Mouse (Mus musculus): ENCODE data around the gene Gtf2h4. TPM values are rescaled to one million over a fixed set of nuclear protein-coding genes. Genes with fewer than 3 reads are reported as not detected.

Gtf2h4 gene
- 10 to 100 TPM; 13.8 to 18.2 TPM for total RNA-seq (2023)

GRCm38 (mm10) chr17:35673416-35674035 is at the start of gene Gtf2h4:
Gene Gtf2h4, minus strand, starts transcription at chr17:35673739.

GRCm38 (mm10) chr17:35704621-35705464 is 31.3 kb upstream of the Gtf2h4 start, which contains the start of gene Ddr1:
Gene Ddr1, minus strand, starts transcription at chr17:35704621.

GRCm38 (mm10) chr17:35667334-35668065 is 6.0 kb downstream of the Gtf2h4 start, which contains the start of gene Vars2:
Gene Vars2, minus strand, starts transcription at chr17:35667592.

GRCm38 (mm10) chr17:35643609-35644236 is 29.8 kb downstream of the Gtf2h4 start, which contains the start of gene Mucl3:
Gene Mucl3, minus strand, starts transcription at chr17:35643695.

GRCm38 (mm10) chr17:35626537-35626936 is 47.0 kb downstream of the Gtf2h4 start, which contains the start of gene Gm9573:
Gene Gm9573, minus strand, starts transcription at chr17:35626637.

Other genes starting within 250 kb of the Gtf2h4 start
- 100 to 1,000 TPM; 203 to 218 TPM for gene H2-Q6, start 248.9 kb downstream of the Gtf2h4 start, total RNA-seq (2023)
- 100 to 1,000 TPM; 546 to 576 TPM for gene H2-Q7, start 234.6 kb downstream of the Gtf2h4 start, total RNA-seq (2023)
- gene H2-Q10, start 203.7 kb downstream of the Gtf2h4 start, total RNA-seq (2023): 10 to 100 TPM; 83.5 to 96.7 TPM
- gene Pou5f1, start 167.7 kb downstream of the Gtf2h4 start, total RNA-seq (2023): 1 to 10 TPM in 1 of 2 experiments, not detected in 1; 1.1 TPM
- gene Tcf19, start 156.9 kb downstream of the Gtf2h4 start, total RNA-seq (2023): 10 to 100 TPM in 1 of 2 experiments, 1 to 10 TPM in 1; 9.7 to 14.6 TPM
- gene Cchcr1, start 156.6 kb downstream of the Gtf2h4 start, total RNA-seq (2023): 10 to 100 TPM; 16.7 to 18.7 TPM
- gene Psors1c2, start 140.5 kb downstream of the Gtf2h4 start, total RNA-seq (2023): under 1 TPM in 1 of 2 experiments, not detected in 1; 0.70 TPM
- not detected for gene Cdsn, start 121.6 kb downstream of the Gtf2h4 start, total RNA-seq (2023)
- gene 2300002M23Rik, start 106.3 kb downstream of the Gtf2h4 start, total RNA-seq (2023): not detected
- gene Sfta2, start 72.2 kb downstream of the Gtf2h4 start, total RNA-seq (2023): not detected
- gene Gm9573, start 47.1 kb downstream of the Gtf2h4 start, total RNA-seq (2023): not detected
- gene Mucl3, start 30.0 kb downstream of the Gtf2h4 start, total RNA-seq (2023): not detected
- 10 to 100 TPM; 44.8 to 58.6 TPM for gene Vars2, start 6.1 kb downstream of the Gtf2h4 start, total RNA-seq (2023)
- gene Ddr1, start 30.9 kb upstream of the Gtf2h4 start, total RNA-seq (2023): 10 to 100 TPM; 13.6 to 16.9 TPM
- 10 to 100 TPM; 11.6 to 12.6 TPM for gene Ier3, start 147.9 kb upstream of the Gtf2h4 start, total RNA-seq (2023)
- 10 to 100 TPM; 44.7 to 60.4 TPM for gene Flot1, start 149.5 kb upstream of the Gtf2h4 start, total RNA-seq (2023)
- gene Tubb5, start 164.6 kb upstream of the Gtf2h4 start, total RNA-seq (2023): 100 to 1,000 TPM; 597 to 644 TPM
- 10 to 100 TPM; 69.1 to 70.7 TPM for gene Mdc1, start 167.8 kb upstream of the Gtf2h4 start, total RNA-seq (2023)
- 10 to 100 TPM; 17.7 to 25.2 TPM for gene Nrm, start 187.6 kb upstream of the Gtf2h4 start, total RNA-seq (2023)
- gene Ppp1r18, start 191.9 kb upstream of the Gtf2h4 start, total RNA-seq (2023): 100 to 1,000 TPM; 274 to 296 TPM
- gene Dhx16, start 206.1 kb upstream of the Gtf2h4 start, total RNA-seq (2023): 100 to 1,000 TPM; 115 to 129 TPM
- gene 2310061I04Rik, start 223.7 kb upstream of the Gtf2h4 start, total RNA-seq (2023): 10 to 100 TPM; 26.8 to 30.6 TPM
- 10 to 100 TPM in 1 of 2 experiments, 1 to 10 TPM in 1; 8.6 to 18.5 TPM for gene Atat1, start 236.3 kb upstream of the Gtf2h4 start, total RNA-seq (2023)
- gene Mrps18b, start 242.7 kb upstream of the Gtf2h4 start, total RNA-seq (2023): 10 to 100 TPM; 56.9 to 67.4 TPM
- gene Ppp1r10, start 242.7 kb upstream of the Gtf2h4 start, total RNA-seq (2023): 100 to 1,000 TPM; 143 to 144 TPM